Mouse (Mus musculus): ENCODE data around the gene Grm4.

DNA sequence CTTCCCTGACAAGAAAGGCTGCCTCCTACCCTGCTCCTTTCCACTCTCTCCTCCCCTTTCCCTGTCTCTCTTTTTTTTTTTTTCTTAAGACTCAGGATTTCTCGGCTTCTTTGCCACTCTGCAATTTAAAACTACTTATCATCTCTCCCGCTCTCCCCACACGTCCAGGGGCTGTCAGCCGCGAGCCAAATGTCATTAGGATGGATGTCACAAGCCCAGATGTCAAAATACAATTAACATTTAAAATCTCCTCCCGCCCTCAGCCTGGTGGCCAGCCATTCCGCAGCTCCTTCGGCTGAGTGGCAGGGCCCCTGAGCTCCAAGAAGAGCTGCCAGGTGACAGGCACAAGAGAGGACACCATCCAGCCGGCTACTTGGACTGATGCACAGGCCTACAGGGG lies 2.9 kb downstream of the Grm4 start:
- no peak for TF ChIP-seq CTCF (IDR thresholded peaks at IDR 0.05; ENCODE audit: control insufficient read depth, insufficient read depth, insufficient replicate concordance, low read depth, low read length)
- no peak for TF ChIP-seq POLR2A (IDR thresholded peaks at IDR 0.05; ENCODE audit: control insufficient read depth, low read depth, low read length)
